Mouse (Mus musculus): ENCODE measurements at regions not wholly inside any gene's neighbourhood (a gene's known extent, or its start where the extent isn't known, plus 50 kb on each side); places are given as distances from the start of the nearest gene placed in this dataset.

DNA sequence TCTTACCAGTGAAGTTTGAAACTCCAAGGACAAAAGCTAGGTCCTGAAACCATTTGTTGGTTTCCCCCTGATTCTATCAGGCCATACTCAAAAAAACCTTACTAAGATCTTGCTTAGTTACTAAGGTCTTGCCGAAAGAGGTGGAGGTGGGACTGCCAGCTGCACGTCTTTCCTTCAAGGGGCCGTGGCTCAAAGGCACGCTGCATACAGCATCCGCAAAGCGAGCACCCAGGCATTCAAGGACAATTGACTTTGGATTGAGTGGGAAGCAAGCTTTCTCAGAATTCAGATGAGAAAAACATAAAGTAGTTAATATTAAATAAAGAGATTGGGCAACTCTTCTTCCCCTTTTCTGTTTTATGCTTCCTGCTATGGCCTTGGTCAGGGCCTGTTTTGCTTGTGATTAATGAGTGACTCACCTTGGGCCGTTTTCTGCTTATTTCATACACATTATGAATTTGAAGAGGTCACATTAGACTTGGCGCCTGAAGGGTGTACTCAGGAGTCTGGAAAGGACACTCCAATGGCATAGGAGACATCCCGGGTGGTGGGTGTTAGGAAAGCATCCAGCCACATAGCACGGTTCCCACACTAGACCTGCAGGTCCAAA is 166.1 kb downstream of the Cyld start:
- H3K9ac ChIP-seq (ENCODE audit: low read depth, low read length): no peak overlapping the region
- WGBS: 88% methylated on average over 10 of the region's 10 CpGs
- no peak overlapping the region for H3K4me2 ChIP-seq (replicated peaks; ENCODE audit: low read depth, low read length)
- no peaks in the 10 kb centered on the region for H3K27me3 ChIP-seq (ENCODE audit: control insufficient read depth, insufficient read depth, low read length)
- no peak for ATAC-seq (ENCODE audit: low FRiP score, low TSS enrichment)
- no peaks in the 10 kb centered on the region for H3K36me3 ChIP-seq (ENCODE audit: control insufficient read depth, insufficient read depth, low read length)
- H3K9me3 ChIP-seq (ENCODE audit: control insufficient read depth, low read length): no peaks in the 10 kb centered on the region
- no peak overlapping the region for H3K4me3 ChIP-seq (ENCODE audit: low read length)
- no peak overlapping the region for H3K27ac ChIP-seq (ENCODE audit: low read depth, low read length)
- no peaks in the 10 kb centered on the region for H3K4me1 ChIP-seq (ENCODE audit: control insufficient read depth, insufficient read depth, low read length)

DNA sequence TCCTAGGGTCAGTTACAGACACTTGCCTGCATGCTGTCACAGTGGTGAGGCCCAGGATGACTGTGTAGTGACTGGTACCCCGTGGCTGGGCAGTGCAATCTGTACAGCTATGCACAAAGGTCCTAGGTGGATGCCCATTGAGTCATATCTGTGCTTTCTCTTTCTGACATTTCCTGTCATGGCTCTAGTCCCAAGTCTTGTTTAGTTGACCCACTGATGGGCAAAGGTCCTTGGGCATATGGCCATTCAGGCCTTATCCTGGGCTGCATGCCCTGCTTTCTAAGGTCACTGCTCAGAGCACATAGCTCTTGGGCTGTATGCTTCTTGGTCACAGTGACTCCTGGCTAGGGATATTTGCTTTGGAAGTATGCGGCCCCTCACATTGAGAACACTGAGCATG is 160.4 kb downstream of the Cyld start:
- no peak overlapping the region for H3K4me2 ChIP-seq (replicated peaks; ENCODE audit: low read depth, low read length)
- H3K9ac ChIP-seq (ENCODE audit: low read depth, low read length): no peak overlapping the region
- H3K27ac ChIP-seq (ENCODE audit: low read depth, low read length): no peak overlapping the region
- H3K36me3 ChIP-seq (ENCODE audit: control insufficient read depth, insufficient read depth, low read length): no peaks in the 10 kb centered on the region
- no peaks in the 10 kb centered on the region for H3K27me3 ChIP-seq (ENCODE audit: control insufficient read depth, insufficient read depth, low read length)
- WGBS: 70% methylated on average over 2 of the region's 2 CpGs
- H3K4me1 ChIP-seq (ENCODE audit: control insufficient read depth, insufficient read depth, low read length): no peaks in the 10 kb centered on the region
- no peak overlapping the region for H3K4me3 ChIP-seq (ENCODE audit: low read length)
- H3K9me3 ChIP-seq (ENCODE audit: control insufficient read depth, low read length): no peaks in the 10 kb centered on the region
- ATAC-seq (ENCODE audit: low FRiP score, low TSS enrichment): no peak

DNA sequence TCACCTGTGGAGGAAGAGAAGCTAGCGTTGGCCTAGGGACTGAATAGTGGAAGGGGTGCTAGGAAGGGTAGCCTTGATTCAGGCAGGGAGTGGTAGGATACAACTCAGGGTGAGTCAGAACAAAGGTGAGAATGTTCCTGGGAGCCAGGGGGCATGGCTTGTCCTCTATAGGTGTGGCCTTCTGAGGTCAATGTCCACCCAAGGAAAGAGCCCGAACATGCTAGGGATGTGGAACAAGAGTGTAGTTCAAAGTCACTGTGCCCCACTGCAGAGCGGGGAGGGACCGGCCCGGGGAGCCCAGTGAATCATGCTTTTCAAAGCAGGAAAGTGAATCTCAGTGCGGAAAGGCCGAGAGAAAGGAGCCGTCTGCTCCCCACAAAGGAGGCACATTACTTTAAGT is 156.4 kb downstream of the Cyld start:
- no peak for ATAC-seq (ENCODE audit: low FRiP score, low TSS enrichment)

DNA sequence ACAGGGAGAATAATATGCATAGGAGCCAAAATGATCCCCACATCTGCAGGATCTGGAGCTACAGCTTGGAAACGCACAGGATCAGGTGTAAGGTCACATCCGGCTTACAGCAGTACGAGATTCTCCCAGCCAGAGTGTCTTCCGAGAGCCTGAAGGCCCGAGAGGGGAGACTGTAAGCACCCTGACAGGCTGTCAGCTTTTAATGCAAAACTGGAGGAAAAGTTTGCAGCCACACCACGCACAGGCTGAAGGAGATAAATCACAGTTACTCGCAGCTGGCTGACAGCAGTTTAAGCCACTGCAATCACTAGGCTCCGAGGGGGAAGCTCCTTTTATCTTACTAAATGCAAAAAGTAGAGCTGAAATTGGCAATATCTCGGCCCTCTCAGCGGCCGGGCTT is 149.1 kb downstream of the Cyld start:
- H3K4me2 ChIP-seq (replicated peaks; ENCODE audit: low read depth, low read length): no peak overlapping the region
- H3K27me3 ChIP-seq (ENCODE audit: control insufficient read depth, insufficient read depth, low read length): no peaks in the 10 kb centered on the region
- H3K27ac ChIP-seq (ENCODE audit: low read depth, low read length): no peak overlapping the region
- no peak for ATAC-seq (ENCODE audit: low FRiP score, low TSS enrichment)
- H3K4me1 ChIP-seq (ENCODE audit: control insufficient read depth, insufficient read depth, low read length): peaks cover 8% of the 10 kb centered on the region; the same call in 1 of the 2 replicates
- H3K36me3 ChIP-seq (ENCODE audit: control insufficient read depth, insufficient read depth, low read length): no peaks in the 10 kb centered on the region
- H3K9me3 ChIP-seq (ENCODE audit: control insufficient read depth, low read length): no peaks in the 10 kb centered on the region
- no peak overlapping the region for H3K9ac ChIP-seq (ENCODE audit: low read depth, low read length)
- WGBS: 31% methylated on average over 11 of the region's 11 CpGs
- H3K4me3 ChIP-seq (ENCODE audit: low read length): no peak overlapping the region

More for the DNA sequence above, 156.4 kb downstream of the Cyld start:
- Histone ChIP-seq H3K9me3 (ENCODE audit: control insufficient read depth, low read length) (no peaks in the 10 kb centered on the region), H3K36me3 (ENCODE audit: control insufficient read depth, insufficient read depth, low read length) (no peaks in the 10 kb centered on the region), H3K27me3 (ENCODE audit: control insufficient read depth, insufficient read depth, low read length) (no peaks in the 10 kb centered on the region), H3K27ac (ENCODE audit: low read depth, low read length) (no peak overlapping the region), H3K4me1 (ENCODE audit: control insufficient read depth, insufficient read depth, low read length) (no peaks in the 10 kb centered on the region), H3K4me2 (replicated peaks; ENCODE audit: low read depth, low read length) (no peak overlapping the region), H3K9ac (ENCODE audit: low read depth, low read length) (no peak overlapping the region), H3K4me3 (ENCODE audit: low read length) (no peak overlapping the region)
- 90% methylated on average over 8 of the region's 8 CpGs for WGBS

DNA sequence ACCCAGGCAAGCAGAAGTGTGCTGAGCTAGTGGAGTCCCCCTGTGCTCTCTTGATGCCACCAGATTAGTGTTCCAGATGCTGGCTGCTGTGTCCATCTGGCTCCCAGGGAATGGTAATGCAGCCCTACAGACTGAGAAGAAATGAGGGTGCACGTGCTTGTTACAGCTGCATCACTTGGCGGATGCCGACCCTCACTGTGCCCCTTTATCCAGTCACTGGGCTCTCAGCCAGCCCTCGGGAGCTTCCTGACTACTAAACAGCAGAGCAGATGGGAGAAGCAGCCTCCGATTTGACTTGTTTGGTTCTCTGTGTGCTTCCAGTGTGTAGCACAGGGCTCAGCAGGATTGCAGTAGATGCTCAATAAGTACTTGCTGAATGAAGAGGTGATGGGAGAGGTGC is 147.5 kb downstream of the Cyld start:
- Histone ChIP-seq H3K9ac (ENCODE audit: low read depth, low read length) (no peak overlapping the region), H3K4me3 (ENCODE audit: low read length) (no peak overlapping the region), H3K27me3 (ENCODE audit: control insufficient read depth, insufficient read depth, low read length) (no peaks in the 10 kb centered on the region), H3K4me2 (replicated peaks; ENCODE audit: low read depth, low read length) (no peak overlapping the region), H3K9me3 (ENCODE audit: control insufficient read depth, low read length) (no peaks in the 10 kb centered on the region), H3K4me1 (ENCODE audit: control insufficient read depth, insufficient read depth, low read length) (peaks cover 8% of the 10 kb centered on the region; the same call in 1 of the 2 replicates), H3K36me3 (ENCODE audit: control insufficient read depth, insufficient read depth, low read length) (no peaks in the 10 kb centered on the region), H3K27ac (ENCODE audit: low read depth, low read length) (no peak overlapping the region)
- no peak for ATAC-seq (ENCODE audit: low FRiP score, low TSS enrichment)
- WGBS: 65% methylated on average over 5 of the region's 5 CpGs

DNA sequence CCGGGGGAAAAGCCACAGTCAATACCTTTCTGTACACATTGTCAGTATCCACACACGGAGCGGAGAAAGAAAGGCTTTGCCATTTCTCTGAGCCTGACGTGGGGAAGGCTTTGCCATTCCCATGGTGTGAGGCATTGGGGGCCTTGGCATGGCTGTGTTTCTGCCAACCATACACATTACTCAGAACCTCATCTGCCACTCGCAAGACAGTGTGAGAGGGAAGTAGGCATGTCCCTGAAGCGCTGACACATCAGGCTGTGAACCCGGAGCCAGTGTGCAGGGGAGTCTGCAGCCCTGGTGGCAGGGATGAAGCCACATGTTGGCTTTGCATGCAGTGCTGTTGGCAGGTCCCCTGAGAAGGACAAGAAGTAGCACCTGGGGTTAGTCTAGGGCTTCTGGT is 145.6 kb downstream of the Cyld start:
- ATAC-seq (ENCODE audit: low FRiP score, low TSS enrichment): no peak

DNA sequence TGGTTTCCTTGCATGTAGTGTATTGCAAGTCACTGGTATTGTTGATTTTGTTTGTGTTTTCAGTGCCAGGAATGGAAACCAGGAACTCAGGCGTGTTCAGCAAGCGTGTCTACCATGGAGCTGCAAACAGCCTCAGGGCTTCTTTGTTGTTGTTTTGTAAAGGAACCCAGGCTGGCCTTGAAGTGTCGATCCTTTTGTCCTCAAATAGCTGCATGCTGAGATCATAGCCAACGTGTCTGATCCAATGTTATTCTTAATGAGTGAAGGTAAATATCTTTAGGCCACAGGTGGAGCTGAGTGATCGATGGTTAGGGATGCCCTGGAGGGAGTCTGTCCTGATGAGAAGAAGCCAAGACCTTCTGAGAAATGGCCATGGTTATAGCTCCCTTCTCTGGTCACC is 143.3 kb downstream of the Cyld start:
- Histone ChIP-seq H3K36me3 (ENCODE audit: control insufficient read depth, insufficient read depth, low read length) (no peaks in the 10 kb centered on the region), H3K9me3 (ENCODE audit: control insufficient read depth, low read length) (no peaks in the 10 kb centered on the region), H3K27ac (ENCODE audit: low read depth, low read length) (no peak overlapping the region), H3K4me3 (ENCODE audit: low read length) (no peak overlapping the region), H3K27me3 (ENCODE audit: control insufficient read depth, insufficient read depth, low read length) (no peaks in the 10 kb centered on the region), H3K9ac (ENCODE audit: low read depth, low read length) (no peak overlapping the region), H3K4me1 (ENCODE audit: control insufficient read depth, insufficient read depth, low read length) (no peaks in the 10 kb centered on the region), H3K4me2 (replicated peaks; ENCODE audit: low read depth, low read length) (no peak overlapping the region)
- WGBS: 73% methylated on average over 5 of the region's 5 CpGs
- no peak for ATAC-seq (ENCODE audit: low FRiP score, low TSS enrichment)

More for the DNA sequence above, 145.6 kb downstream of the Cyld start:
- Histone ChIP-seq H3K27me3 (ENCODE audit: control insufficient read depth, insufficient read depth, low read length) (no peaks in the 10 kb centered on the region), H3K4me1 (ENCODE audit: control insufficient read depth, insufficient read depth, low read length) (peaks cover 8% of the 10 kb centered on the region; the same call in 1 of the 2 replicates), H3K4me3 (ENCODE audit: low read length) (no peak overlapping the region), H3K9me3 (ENCODE audit: control insufficient read depth, low read length) (no peaks in the 10 kb centered on the region), H3K27ac (ENCODE audit: low read depth, low read length) (no peak overlapping the region), H3K9ac (ENCODE audit: low read depth, low read length) (no peak overlapping the region), H3K4me2 (replicated peaks; ENCODE audit: low read depth, low read length) (no peak overlapping the region), H3K36me3 (ENCODE audit: control insufficient read depth, insufficient read depth, low read length) (no peaks in the 10 kb centered on the region)
- WGBS: 90% methylated on average over 7 of the region's 7 CpGs

DNA sequence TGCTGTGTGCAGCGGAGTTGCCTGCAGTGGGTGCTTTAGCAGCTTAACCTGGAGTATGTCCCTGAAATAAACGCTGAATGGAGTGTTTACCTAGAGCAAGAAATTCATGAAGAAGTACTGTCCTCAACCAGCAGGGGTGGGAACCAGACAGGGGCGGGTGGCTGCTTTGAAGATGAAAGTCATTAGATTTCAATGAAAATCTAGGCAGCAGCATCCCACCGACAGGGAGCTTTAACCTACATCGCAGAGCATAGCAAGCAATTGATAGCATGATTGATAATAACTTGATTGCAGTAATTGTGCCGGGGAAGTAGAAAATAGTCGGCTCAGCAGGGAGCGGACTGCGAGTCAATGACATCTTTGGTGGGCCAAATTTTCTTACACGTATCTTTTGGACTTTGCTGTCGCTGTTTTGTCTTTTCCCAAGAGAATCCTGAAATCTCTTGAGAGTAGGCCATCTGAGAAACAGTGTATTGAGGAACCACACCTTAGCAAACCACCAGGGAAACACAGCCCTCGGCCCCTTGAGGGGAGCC is 139.0 kb downstream of the Cyld start:
- H3K27me3 ChIP-seq (ENCODE audit: control insufficient read depth, insufficient read depth, low read length): no peaks in the 10 kb centered on the region
- H3K9ac ChIP-seq (ENCODE audit: low read depth, low read length): no peak overlapping the region
- WGBS: 61% methylated on average over 12 of the region's 12 CpGs
- H3K4me3 ChIP-seq (ENCODE audit: low read length): no peak overlapping the region
- H3K4me1 ChIP-seq (ENCODE audit: control insufficient read depth, insufficient read depth, low read length): no peaks in the 10 kb centered on the region
- H3K9me3 ChIP-seq (ENCODE audit: control insufficient read depth, low read length): no peaks in the 10 kb centered on the region
- H3K4me2 ChIP-seq (replicated peaks; ENCODE audit: low read depth, low read length): no peak overlapping the region
- H3K27ac ChIP-seq (ENCODE audit: low read depth, low read length): no peak overlapping the region
- no peak for ATAC-seq (ENCODE audit: low FRiP score, low TSS enrichment)
- no peaks in the 10 kb centered on the region for H3K36me3 ChIP-seq (ENCODE audit: control insufficient read depth, insufficient read depth, low read length)

DNA sequence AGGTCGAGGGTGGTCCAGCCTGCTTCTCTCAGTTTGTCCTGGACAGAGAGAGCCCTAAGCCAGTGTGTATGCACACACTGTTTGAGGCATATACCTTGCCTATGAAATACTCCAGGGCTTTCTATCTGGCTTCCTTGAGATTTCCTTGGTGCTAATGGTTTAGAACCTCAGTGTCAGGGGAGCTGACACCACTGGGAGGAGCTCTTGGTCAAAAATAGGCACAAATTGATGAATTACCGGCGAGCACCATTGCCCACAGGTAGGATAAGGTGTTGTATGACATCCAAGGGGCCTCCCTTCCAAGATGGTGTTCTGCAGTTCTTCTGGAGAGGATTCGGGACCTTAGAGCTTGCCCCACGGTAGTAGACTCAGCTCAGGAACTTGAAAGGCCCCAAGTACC is 129.0 kb downstream of the Cyld start:
- Histone ChIP-seq H3K4me1 (ENCODE audit: control insufficient read depth, insufficient read depth, low read length) (no peaks in the 10 kb centered on the region), H3K9ac (ENCODE audit: low read depth, low read length) (no peak overlapping the region), H3K4me2 (replicated peaks; ENCODE audit: low read depth, low read length) (no peak overlapping the region), H3K9me3 (ENCODE audit: control insufficient read depth, low read length) (no peaks in the 10 kb centered on the region; the same call in 1 of the 2 replicates), H3K27ac (ENCODE audit: low read depth, low read length) (no peak overlapping the region), H3K27me3 (ENCODE audit: control insufficient read depth, insufficient read depth, low read length) (no peaks in the 10 kb centered on the region), H3K36me3 (ENCODE audit: control insufficient read depth, insufficient read depth, low read length) (no peaks in the 10 kb centered on the region), H3K4me3 (ENCODE audit: low read length) (no peak overlapping the region)
- ATAC-seq (ENCODE audit: low FRiP score, low TSS enrichment): no peak
- WGBS: 68% methylated on average over 5 of the region's 5 CpGs
